Mouse (Mus musculus) kidney, embryonic 16.5 days (tissue): ENCODE data around the gene Apob. TPM values are rescaled to one million over a fixed set of nuclear protein-coding genes. Genes with fewer than 3 reads are reported as not detected.

Experiments used
- ATAC-seq: fragments of 200-750 bp; cut with Nextera tagmentation; 2 replicates; pipeline ENCODE4 v1.8.0; 2017; ENCODE audit warnings: moderate TSS enrichment; ENCODE audit not compliant: low FRiP score, low TSS enrichment
- H3K27ac ChIP-seq: fragments of 300-500 bp; sonication (generic); 2 replicates; pipeline ENCODE4 v1.5.1; 2014; ENCODE audit warnings: low read length
- H3K27me3 ChIP-seq: fragments of 300-500 bp; sonication (generic); 2 replicates; pipeline ENCODE4 v1.6.1; 2014; ENCODE audit warnings: low read length, control low read depth, mixed read lengths; ENCODE audit not compliant: insufficient read depth
- H3K36me3 ChIP-seq: fragments of 300-500 bp; sonication (generic); 2 replicates; pipeline ENCODE4 v1.6.1; 2014; ENCODE audit warnings: low read length, control low read depth, mixed read lengths; ENCODE audit not compliant: insufficient read depth
- H3K4me1 ChIP-seq: fragments of 300-500 bp; sonication (generic); 2 replicates; pipeline ENCODE4 v1.6.1; 2014; ENCODE audit warnings: low read length, control low read depth, mixed read lengths; ENCODE audit not compliant: insufficient read depth
- H3K4me2 ChIP-seq: fragments of 300-500 bp; sonication (generic); replicated peaks from 2 replicates; pipeline ENCODE4 v1.6.1; 2014; ENCODE audit warnings: low read depth, low read length
- H3K4me3 ChIP-seq: fragments of 300-500 bp; sonication (generic); 2 replicates; pipeline ENCODE4 v1.5.1; 2014; ENCODE audit warnings: mild to moderate bottlenecking, low read length
- H3K9ac ChIP-seq: fragments of 300-500 bp; sonication (generic); replicated peaks from 2 replicates; pipeline ENCODE4 v1.6.1; 2014; ENCODE audit warnings: low read length
- H3K9me3 ChIP-seq: fragments of 300-500 bp; sonication (generic); 2 replicates; pipeline ENCODE4 v1.6.1; 2016; ENCODE audit warnings: low read length, control low read depth
- WGBS: fragments of 180-500 bp; shearing (Covaris S2); extraction: QIAGEN DNeasy Blood & Tissue Kit; methylation state at CpG from one replicate; pipeline ENCODE4 v1.1.7; 2014; 5-methylcytosine and 5-hydroxymethylcytosine counted together
- polyA plus RNA-seq: library from polyadenylated mRNA; unstranded; fragments of >200 nt; fragmentation: Nextera tagmentation; extraction: Ambion mirVana; gene quantifications from 2 replicates; pipeline ENCODE4 v1.2.1, GENCODE M21; 2015

The Apob gene
- polyA plus RNA-seq, 1 experiment from 2014 or later, result 0.42 TPM

GRCm38 (mm10) chr12:8031595-8032358 is 54.3 kb downstream of the Apob start:
- Histone ChIP-seq H3K27ac (no peak overlapping the region), H3K9ac (no peak overlapping the region), H3K27me3 (no peaks in the 10 kb centered on the region), H3K36me3 (no peaks in the 10 kb centered on the region), H3K4me2 (no peak overlapping the region), H3K9me3 (no peaks in the 10 kb centered on the region), H3K4me1 (no peaks in the 10 kb centered on the region), H3K4me3 (no peak overlapping the region)
- ATAC-seq, result peak; percentile 39; the same call in 1 of the 2 replicates
- 47% methylated on average over 14 of the region's 14 CpGs for WGBS

- Histone ChIP-seq H3K27ac (no peak overlapping the region), H3K27me3 (no peaks in the 10 kb centered on the region), H3K36me3 (no peaks in the 10 kb centered on the region), H3K9ac (no peak overlapping the region), H3K4me3 (no peak overlapping the region), H3K9me3 (no peaks in the 10 kb centered on the region), H3K4me1 (no peaks in the 10 kb centered on the region), H3K4me2 (no peak overlapping the region)
- 51% methylated on average over 4 of the region's 4 CpGs for WGBS
- ATAC-seq, result no peak
These were observed 54.9 kb downstream of the Apob start for GRCm38 (mm10) chr12:8032359-8032755.

GRCm38 (mm10) chr12:8038081-8038730 is 60.8 kb downstream of the Apob start:
- Histone ChIP-seq H3K4me2 (no peak overlapping the region), H3K36me3 (no peaks in the 10 kb centered on the region), H3K27ac (no peak overlapping the region), H3K4me3 (no peak overlapping the region), H3K4me1 (no peaks in the 10 kb centered on the region), H3K9me3 (no peaks in the 10 kb centered on the region), H3K27me3 (no peaks in the 10 kb centered on the region), H3K9ac (no peak overlapping the region)
- 81% methylated on average over 3 of the region's 3 CpGs for WGBS
- ATAC-seq, result no peak

GRCm38 (mm10) chr12:8042626-8043394 is 65.4 kb downstream of the Apob start:
- Histone ChIP-seq H3K27me3 (no peaks in the 10 kb centered on the region), H3K27ac (no peak overlapping the region), H3K4me2 (no peak overlapping the region), H3K36me3 (no peaks in the 10 kb centered on the region), H3K9ac (no peak overlapping the region), H3K4me3 (no peak overlapping the region), H3K4me1 (no peaks in the 10 kb centered on the region), H3K9me3 (no peaks in the 10 kb centered on the region)
- no peak for ATAC-seq
- WGBS, result 84% methylated on average over 7 of the region's 7 CpGs

GRCm38 (mm10) chr12:8047046-8047445 is 69.6 kb downstream of the Apob start:
- no peaks in the 10 kb centered on the region for H3K36me3 ChIP-seq
- H3K27ac ChIP-seq, result no peak overlapping the region
- no peak overlapping the region for H3K4me3 ChIP-seq
- no peaks in the 10 kb centered on the region for H3K4me1 ChIP-seq
- H3K4me2 ChIP-seq, result no peak overlapping the region
- 93% methylated on average over 2 of the region's 2 CpGs for WGBS
- H3K9me3 ChIP-seq, result no peaks in the 10 kb centered on the region
- no peak overlapping the region for H3K9ac ChIP-seq
- H3K27me3 ChIP-seq, result no peaks in the 10 kb centered on the region
- ATAC-seq, result no peak

GRCm38 (mm10) chr12:8047789-8048309 is 70.4 kb downstream of the Apob start:
- Histone ChIP-seq H3K9ac (no peak overlapping the region), H3K4me2 (no peak overlapping the region), H3K9me3 (no peaks in the 10 kb centered on the region), H3K27ac (no peak overlapping the region), H3K4me1 (no peaks in the 10 kb centered on the region), H3K36me3 (no peaks in the 10 kb centered on the region), H3K27me3 (no peaks in the 10 kb centered on the region), H3K4me3 (no peak overlapping the region)
- no peak for ATAC-seq
- 65% methylated on average over 1 of the region's 1 CpGs for WGBS

GRCm38 (mm10) chr12:8056001-8056640 is 78.7 kb downstream of the Apob start:
- no peak overlapping the region for H3K27ac ChIP-seq
- ATAC-seq, result no peak
- H3K4me2 ChIP-seq, result no peak overlapping the region
- H3K4me1 ChIP-seq, result no peaks in the 10 kb centered on the region
- no peak overlapping the region for H3K4me3 ChIP-seq
- no peaks in the 10 kb centered on the region for H3K36me3 ChIP-seq
- WGBS, result 64% methylated on average over 8 of the region's 8 CpGs
- no peaks in the 10 kb centered on the region for H3K27me3 ChIP-seq
- H3K9ac ChIP-seq, result no peak overlapping the region
- H3K9me3 ChIP-seq, result no peaks in the 10 kb centered on the region

GRCm38 (mm10) chr12:8059576-8059975 is 82.1 kb downstream of the Apob start:
- Histone ChIP-seq H3K4me1 (no peaks in the 10 kb centered on the region; the same call in 1 of the 2 replicates), H3K4me2 (no peak overlapping the region), H3K27me3 (no peaks in the 10 kb centered on the region), H3K9ac (no peak overlapping the region), H3K27ac (no peak overlapping the region), H3K36me3 (no peaks in the 10 kb centered on the region), H3K4me3 (no peak overlapping the region), H3K9me3 (no peaks in the 10 kb centered on the region)
- 9% methylated on average over 3 of the region's 3 CpGs for WGBS
- ATAC-seq, result no peak

- H3K4me2 ChIP-seq, result no peak overlapping the region
- H3K9me3 ChIP-seq, result no peaks in the 10 kb centered on the region
- ATAC-seq, result peak; percentile 92
- H3K36me3 ChIP-seq, result no peaks in the 10 kb centered on the region
- no peak overlapping the region for H3K4me3 ChIP-seq
- no peak overlapping the region for H3K9ac ChIP-seq
- H3K27ac ChIP-seq, result peak overlapping the region; percentile 59; the same call in 1 of the 2 replicates
- WGBS, result 26% methylated on average over 11 of the region's 11 CpGs
- no peaks in the 10 kb centered on the region for H3K27me3 ChIP-seq
- no peaks in the 10 kb centered on the region; the same call in 1 of the 2 replicates for H3K4me1 ChIP-seq
These were observed 86.1 kb downstream of the Apob start for GRCm38 (mm10) chr12:8063363-8064065.
